Mouse (Mus musculus) neural tube, embryonic 12.5 days (tissue): ENCODE measurements around the gene Telo2. TPM values are rescaled to one million over a fixed set of nuclear protein-coding genes. Genes with fewer than 3 reads are reported as not detected.
"Not testable (repeated sequence)": the region's sequence is repeated elsewhere in the genome, so short reads cannot be mapped to it uniquely, and the experiment has no call there.

Experiments
- ATAC-seq: fragments of 200-750 bp; cut with Nextera tagmentation; 2 replicates; pipeline ENCODE4 v1.8.0; 2017; ENCODE audit warnings: low read depth, mild to moderate bottlenecking, moderate TSS enrichment, moderate library complexity; ENCODE audit not compliant: low FRiP score
- H3K27ac ChIP-seq: fragments of 300-500 bp; sonication (generic); 2 replicates; pipeline ENCODE4 v1.5.1; 2016
- H3K27me3 ChIP-seq: fragments of 300-500 bp; sonication (generic); replicated peaks from 2 replicates; pipeline ENCODE4 v1.6.1; 2016; ENCODE audit warnings: mild to moderate bottlenecking
- H3K36me3 ChIP-seq: fragments of 300-500 bp; sonication (generic); 2 replicates; pipeline ENCODE4 v1.6.1; 2016; ENCODE audit warnings: mild to moderate bottlenecking
- H3K4me1 ChIP-seq: fragments of 300-500 bp; sonication (generic); 2 replicates; pipeline ENCODE4 v1.6.1; 2016
- H3K4me2 ChIP-seq: fragments of 300-500 bp; sonication (generic); replicated peaks from 2 replicates; pipeline ENCODE4 v1.6.1; 2016; ENCODE audit warnings: mild to moderate bottlenecking
- H3K4me3 ChIP-seq: fragments of 300-500 bp; sonication (generic); 2 replicates; pipeline ENCODE4 v1.5.1; 2016
- H3K9ac ChIP-seq: fragments of 300-500 bp; sonication (generic); 2 replicates; pipeline ENCODE4 v1.6.1; 2016; ENCODE audit warnings: mild to moderate bottlenecking
- H3K9me3 ChIP-seq: fragments of 300-500 bp; sonication (generic); 2 replicates; pipeline ENCODE4 v1.6.1; 2016; ENCODE audit warnings: mild to moderate bottlenecking
- WGBS: fragments of 180-500 bp; shearing (Covaris S2); methylation state at CpG from one replicate; pipeline ENCODE4 v1.1.7; 2016; 5-methylcytosine and 5-hydroxymethylcytosine counted together
- polyA plus RNA-seq: library from polyadenylated mRNA; unstranded; fragments of >200 nt; fragmentation: Nextera tagmentation; extraction: Ambion mirVana; gene quantifications from 2 replicates; pipeline ENCODE4 v1.2.1, GENCODE M21; 2016

Telo2 gene
- 43.3 and 50.9 TPM in 2 replicates for polyA plus RNA-seq

DNA sequence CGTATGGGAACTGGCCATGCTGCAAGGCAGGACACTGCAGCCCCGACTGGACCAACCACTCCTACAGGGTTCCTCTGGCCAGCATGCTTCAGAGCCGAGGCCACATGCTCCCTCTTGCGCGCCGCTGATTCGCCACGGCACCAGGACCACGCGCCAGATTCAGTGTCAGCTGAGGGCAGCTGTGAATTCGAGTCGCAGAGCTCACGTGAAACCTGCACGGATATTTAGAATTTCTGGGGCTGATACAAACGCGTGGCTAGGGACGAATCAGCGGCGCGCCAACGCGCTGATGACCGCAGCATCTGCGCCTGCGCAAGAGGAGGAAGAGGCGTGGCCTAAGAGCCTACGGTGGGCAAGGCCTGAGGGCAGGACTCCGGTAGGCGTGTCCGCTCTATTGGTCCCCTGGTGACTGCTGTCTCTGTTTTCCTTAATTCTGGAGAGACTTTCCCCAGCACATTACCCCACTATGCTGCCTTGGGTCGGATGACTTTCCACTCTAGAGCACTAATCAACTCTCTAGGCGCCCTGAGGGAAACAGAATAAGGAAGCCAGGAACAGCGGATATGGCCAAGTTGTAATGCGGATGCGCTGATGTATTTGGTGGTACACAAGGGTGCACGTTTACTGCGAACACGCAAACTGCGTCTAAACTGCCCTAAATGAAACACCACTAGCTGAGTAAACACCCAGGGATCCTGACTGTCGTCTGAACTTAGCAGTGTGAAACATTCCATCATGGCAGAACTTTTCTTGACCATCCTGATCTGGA, at the start of gene Telo2:
Telo2 (minus strand) TSS at position 304 of the 769 bp plus-strand sequence.
- 5% methylated on average over 40 of the region's 40 CpGs for WGBS
- H3K27me3 ChIP-seq: no peaks in the 10 kb centered on the region
- peak within 1 kb of the TSS; percentile 78 for H3K9ac ChIP-seq
- H3K36me3 ChIP-seq: peaks cover 1% of the 10 kb centered on the region
- H3K4me1 ChIP-seq: peaks cover 21% of the 10 kb centered on the region
- peak; percentile 95 for ATAC-seq
- peak within 1 kb of the TSS; percentile 57 for H3K27ac ChIP-seq
- H3K4me3 ChIP-seq: peak within 1 kb of the TSS; percentile 62
- H3K9me3 ChIP-seq: no peaks in the 10 kb centered on the region
- peak within 1 kb of the TSS; percentile 99 for H3K4me2 ChIP-seq

DNA sequence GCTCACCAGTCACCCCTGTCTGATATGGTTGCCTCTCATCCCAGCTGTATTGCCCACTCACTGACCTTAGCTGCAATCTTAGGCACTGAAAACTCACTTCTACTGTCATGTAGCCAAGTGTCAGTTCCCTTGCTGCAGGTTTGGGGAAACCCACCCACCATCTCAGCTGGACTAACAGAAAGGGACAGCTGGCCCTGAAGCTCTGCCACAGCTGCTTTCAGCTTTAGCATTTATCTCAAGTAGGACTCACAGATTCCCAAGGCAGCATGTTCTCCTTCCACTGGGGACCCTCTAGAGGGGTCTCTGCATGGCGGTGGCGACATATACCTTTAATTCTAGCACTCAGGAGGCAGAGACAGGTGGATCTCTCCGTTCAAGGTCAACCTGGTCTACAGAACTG, 49.0 kb upstream of the Telo2 start:
- no peak overlapping the region for H3K27ac ChIP-seq
- H3K27me3 ChIP-seq: no peaks in the 10 kb centered on the region
- no peak overlapping the region for H3K9ac ChIP-seq
- no peak for ATAC-seq
- H3K4me2 ChIP-seq: no peak overlapping the region
- no peaks in the 10 kb centered on the region for H3K9me3 ChIP-seq
- 88% methylated on average over 3 of the region's 3 CpGs for WGBS
- no peak overlapping the region for H3K4me3 ChIP-seq
- H3K36me3 ChIP-seq: peaks cover 23% of the 10 kb centered on the region
- no peaks in the 10 kb centered on the region for H3K4me1 ChIP-seq

DNA sequence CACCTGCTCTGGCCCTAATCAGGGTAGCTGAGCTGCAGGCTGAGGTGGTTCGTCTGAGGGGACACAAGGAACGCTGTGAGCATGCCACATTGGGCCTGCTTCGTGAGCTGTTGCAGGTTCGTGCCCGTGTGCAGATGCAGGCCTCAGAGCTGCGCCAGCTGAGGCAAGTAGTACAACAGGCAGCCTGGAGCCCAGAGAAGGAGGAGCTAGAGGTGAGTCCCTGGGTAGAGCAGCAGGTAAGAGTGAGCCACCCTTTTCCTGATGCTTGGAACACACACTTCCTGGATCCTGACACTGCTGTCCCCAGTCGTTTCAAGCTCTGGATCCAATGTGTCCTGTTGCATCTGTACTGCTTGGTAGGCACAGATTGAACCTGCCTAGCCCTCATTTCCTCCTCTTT, 47.6 kb upstream of the Telo2 start:
- Histone ChIP-seq H3K4me2 (no peak overlapping the region), H3K27me3 (no peaks in the 10 kb centered on the region), H3K27ac (no peak overlapping the region), H3K4me3 (no peak overlapping the region), H3K4me1 (no peaks in the 10 kb centered on the region), H3K9me3 (no peaks in the 10 kb centered on the region), H3K9ac (no peak overlapping the region), H3K36me3 (peaks cover 33% of the 10 kb centered on the region)
- WGBS: 82% methylated on average over 7 of the region's 7 CpGs
- ATAC-seq: no peak

DNA sequence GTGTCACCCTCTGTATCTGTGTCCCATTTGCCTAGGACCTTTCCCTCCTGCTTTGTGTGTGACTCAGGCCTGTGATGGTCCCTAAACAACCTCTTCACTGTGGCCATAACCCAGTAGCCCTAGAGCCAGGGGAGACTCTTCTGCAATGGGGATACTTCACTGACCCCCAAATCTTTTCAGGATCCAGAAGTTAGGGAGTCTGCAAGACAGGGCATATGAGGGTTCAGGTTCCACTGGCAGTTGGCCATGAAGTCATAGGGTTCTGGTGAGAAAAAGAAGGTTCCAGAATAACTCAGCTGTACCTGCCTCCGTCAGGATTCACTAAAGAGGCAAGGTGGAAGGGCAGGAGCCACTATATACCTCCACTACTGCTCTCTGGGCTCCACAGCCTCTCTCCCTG, 46.4 kb upstream of the Telo2 start, which contains the start of gene Ccdc154:
Ccdc154 (plus strand) TSS at position 301 of the 400 bp plus-strand sequence.
- no peak within 1 kb of the TSS for H3K9ac ChIP-seq
- 82% methylated on average over 1 of the region's 1 CpGs for WGBS
- no peak within 1 kb of the TSS for H3K4me2 ChIP-seq
- H3K4me3 ChIP-seq: no peak within 1 kb of the TSS
- peaks cover 44% of the 10 kb centered on the region for H3K36me3 ChIP-seq
- ATAC-seq: no peak
- H3K4me1 ChIP-seq: no peaks in the 10 kb centered on the region
- no peaks in the 10 kb centered on the region for H3K27me3 ChIP-seq
- no peak within 1 kb of the TSS for H3K27ac ChIP-seq
- H3K9me3 ChIP-seq: no peaks in the 10 kb centered on the region

DNA sequence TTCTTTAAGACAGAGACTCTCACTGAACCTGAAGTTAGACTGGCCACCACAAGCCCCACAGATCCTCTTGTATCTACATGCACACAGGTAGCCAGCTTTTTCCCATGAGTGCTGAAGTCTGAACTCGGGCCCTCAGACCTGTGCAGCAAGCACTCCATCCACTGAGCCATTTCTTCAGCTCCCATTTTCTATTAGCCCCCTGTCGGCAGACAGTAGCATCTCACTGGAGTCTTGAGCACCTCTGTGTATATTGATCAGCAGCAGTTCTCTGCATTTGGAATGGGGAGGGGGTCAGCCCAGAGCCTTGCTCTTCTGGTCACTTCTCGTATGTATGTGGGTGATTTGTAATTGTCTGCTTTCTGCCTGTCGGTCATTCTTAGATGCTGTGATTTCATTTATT, 24.2 kb upstream of the Telo2 start:
- Histone ChIP-seq H3K4me2 (no peak overlapping the region), H3K27me3 (no peaks in the 10 kb centered on the region), H3K27ac (no peak overlapping the region), H3K9ac (no peak overlapping the region), H3K4me3 (no peak overlapping the region), H3K9me3 (no peaks in the 10 kb centered on the region), H3K36me3 (peaks cover 6% of the 10 kb centered on the region; the same call in 1 of the 2 replicates), H3K4me1 (0 out of 2 replicates have a peak, but pooled peaks cover 4% of the 10 kb centered on the region)
- 74% methylated on average over 4 of the region's 4 CpGs for WGBS
- no peak for ATAC-seq

DNA sequence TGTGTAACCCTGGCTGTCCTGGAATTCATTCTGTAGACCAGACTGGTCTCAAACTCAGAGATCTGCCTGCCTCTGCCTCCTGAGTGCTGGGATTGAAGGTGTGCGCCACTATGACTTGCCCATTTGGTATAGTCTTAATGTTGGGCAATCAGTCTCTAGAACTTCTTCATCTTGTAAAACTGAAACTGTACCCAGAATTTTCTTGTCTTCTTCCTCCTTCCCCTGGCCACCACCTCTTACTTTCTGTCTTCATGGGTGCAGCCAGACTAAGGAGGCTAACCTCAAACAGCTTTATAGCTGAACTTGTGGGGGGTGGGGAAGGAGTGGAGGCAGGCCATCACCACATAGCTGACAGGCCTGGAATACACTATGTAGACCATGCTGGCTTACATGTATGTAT, 23.0 kb upstream of the Telo2 start:
- no peak for ATAC-seq
- no peaks in the 10 kb centered on the region for H3K27me3 ChIP-seq
- peaks cover 13% of the 10 kb centered on the region for H3K4me1 ChIP-seq
- H3K4me3 ChIP-seq: no peak overlapping the region
- H3K36me3 ChIP-seq: no peaks in the 10 kb centered on the region; the same call in 1 of the 2 replicates
- H3K27ac ChIP-seq: no peak overlapping the region
- no peak overlapping the region for H3K9ac ChIP-seq
- no peaks in the 10 kb centered on the region for H3K9me3 ChIP-seq
- no peak overlapping the region for H3K4me2 ChIP-seq
- WGBS: 93% methylated on average over 1 of the region's 1 CpGs

DNA sequence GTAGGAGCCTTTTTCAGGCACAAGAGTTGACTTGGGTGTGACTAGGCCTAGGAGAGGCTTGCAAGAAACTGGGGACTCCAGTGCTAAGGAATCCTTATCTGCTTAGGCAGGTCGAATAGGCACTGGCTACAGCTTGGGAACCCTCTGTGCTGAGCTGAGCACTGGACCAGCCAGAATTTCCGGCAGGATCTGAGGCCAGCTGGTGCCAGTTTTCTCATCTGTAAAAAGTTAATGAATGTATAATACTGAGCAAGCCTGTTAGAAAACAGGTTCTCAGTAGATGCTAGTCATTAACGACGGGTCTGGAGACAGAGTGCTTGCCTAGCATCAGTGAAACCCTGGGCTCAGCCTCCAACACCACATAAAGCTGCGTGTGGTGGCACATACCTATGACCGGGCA, 19.9 kb upstream of the Telo2 start:
- Histone ChIP-seq H3K27ac (no peak overlapping the region), H3K4me2 (no peak overlapping the region), H3K9ac (no peak overlapping the region), H3K9me3 (no peaks in the 10 kb centered on the region), H3K4me1 (peaks cover 14% of the 10 kb centered on the region), H3K36me3 (no peaks in the 10 kb centered on the region; the same call in 1 of the 2 replicates), H3K4me3 (no peak overlapping the region), H3K27me3 (no peaks in the 10 kb centered on the region)
- no peak for ATAC-seq
- 91% methylated on average over 6 of the region's 6 CpGs for WGBS

DNA sequence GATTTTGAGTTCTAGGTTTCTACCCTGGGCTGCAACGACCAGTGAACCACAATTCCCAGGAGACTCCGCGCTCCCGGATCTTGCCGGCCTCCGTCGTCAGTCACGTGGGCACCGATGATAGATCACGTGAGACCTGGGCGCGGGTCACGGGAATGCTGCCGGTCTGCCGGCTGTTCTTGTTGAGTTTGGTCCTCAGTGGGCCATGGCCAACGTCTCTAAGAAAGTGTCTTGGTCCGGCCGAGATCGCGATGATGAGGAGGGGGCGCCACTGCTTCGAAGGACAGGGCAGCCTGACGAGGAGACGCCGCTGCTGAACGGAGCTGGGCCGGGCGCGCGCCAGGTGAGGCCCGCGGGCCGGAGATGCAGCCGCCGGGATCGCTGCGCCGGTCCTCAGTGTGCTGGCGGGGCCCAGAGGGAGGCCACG, 17.5 kb upstream of the Telo2 start, which contains the start of gene Clcn7:
Clcn7 (plus strand) TSS at position 117 of the 424 bp plus-strand sequence.
- Histone ChIP-seq H3K9me3 (no peaks in the 10 kb centered on the region), H3K36me3 (no peaks in the 10 kb centered on the region; the same call in 1 of the 2 replicates), H3K4me2 (peak within 1 kb of the TSS; percentile 80), H3K27me3 (no peaks in the 10 kb centered on the region), H3K4me3 (peak within 1 kb of the TSS; percentile 88), H3K27ac (no peak within 1 kb of the TSS), H3K4me1 (peaks cover 14% of the 10 kb centered on the region), H3K9ac (peak within 1 kb of the TSS; percentile 82)
- ATAC-seq: peak; percentile 84
- WGBS: under 1% methylated on average over 40 of the region's 40 CpGs

DNA sequence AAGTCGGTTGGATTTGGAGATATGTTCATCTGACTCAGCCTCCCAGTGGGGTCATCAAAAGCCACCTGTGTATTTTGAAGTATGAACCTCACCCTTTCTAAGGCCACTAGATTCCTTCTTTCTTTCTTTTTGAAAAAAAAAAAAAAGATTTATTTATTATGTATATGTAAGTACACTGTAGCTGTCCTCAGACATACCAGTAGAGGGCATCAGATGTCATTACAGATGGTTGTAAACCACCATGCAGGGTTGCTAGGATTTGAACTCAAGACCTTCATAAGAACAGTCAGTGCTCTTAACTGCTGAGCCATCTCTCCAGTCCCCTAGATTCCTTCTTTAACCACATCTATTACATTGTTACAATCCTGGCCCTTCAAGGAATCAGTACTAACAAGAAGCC, 14.3 kb upstream of the Telo2 start:
- no peak for ATAC-seq
- Histone ChIP-seq H3K36me3 (no peaks in the 10 kb centered on the region), H3K4me3 (no peak overlapping the region), H3K9ac (no peak overlapping the region), H3K27me3 (0 out of 2 replicates have a peak, but pooled peaks cover 3% of the 10 kb centered on the region), H3K27ac (no peak overlapping the region), H3K4me2 (no peak overlapping the region), H3K9me3 (no peaks in the 10 kb centered on the region), H3K4me1 (peaks cover 11% of the 10 kb centered on the region)
- 88% methylated on average over 1 of the region's 1 CpGs for WGBS

DNA sequence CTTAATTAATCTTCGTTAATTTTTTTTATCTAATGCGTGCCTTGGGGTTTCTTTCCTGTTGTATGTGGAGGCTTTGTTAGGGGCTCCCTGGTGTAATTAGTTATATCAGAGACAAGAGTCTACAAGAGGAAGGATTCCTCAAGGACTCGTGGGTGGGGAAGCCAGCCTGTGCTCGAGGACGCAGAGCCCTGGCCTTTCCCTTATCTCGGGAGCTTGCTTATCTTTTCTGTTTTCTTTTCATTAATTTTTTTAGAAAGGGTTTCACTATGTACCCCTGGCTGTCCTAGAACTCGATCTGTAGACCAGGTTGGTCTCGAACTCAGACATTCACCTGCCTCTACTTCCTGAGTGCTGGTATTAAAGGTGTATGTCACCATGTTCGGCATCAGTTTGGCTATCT, 11.9 kb upstream of the Telo2 start:
- H3K36me3 ChIP-seq: no peaks in the 10 kb centered on the region
- H3K27ac ChIP-seq: no peak overlapping the region
- H3K4me3 ChIP-seq: no peak overlapping the region
- H3K27me3 ChIP-seq: 0 out of 2 replicates have a peak, but pooled peaks cover 3% of the 10 kb centered on the region
- H3K9me3 ChIP-seq: no peaks in the 10 kb centered on the region
- ATAC-seq: no peak
- no peak overlapping the region for H3K9ac ChIP-seq
- 76% methylated on average over 9 of the region's 9 CpGs for WGBS
- no peak overlapping the region for H3K4me2 ChIP-seq
- no peaks in the 10 kb centered on the region for H3K4me1 ChIP-seq

DNA sequence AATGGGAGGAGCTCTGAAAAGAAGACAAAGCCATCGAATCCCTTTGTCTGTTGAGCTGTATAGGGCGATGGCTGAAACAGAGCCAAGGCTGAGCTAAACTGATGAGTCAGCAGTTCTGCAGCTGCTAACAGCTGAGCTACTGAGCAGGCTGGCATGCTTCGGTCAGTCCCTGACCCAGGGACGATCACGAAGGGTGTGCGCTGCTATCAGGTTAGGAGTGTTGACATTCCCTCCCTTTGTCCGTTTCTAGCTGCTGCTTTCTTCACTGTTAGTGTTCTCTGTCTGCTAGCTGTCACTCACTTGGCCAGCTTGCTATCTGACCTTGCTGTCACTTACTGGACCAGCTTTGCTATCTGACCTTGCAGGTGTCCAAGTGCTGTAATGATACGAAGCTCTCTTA, 11.3 kb upstream of the Telo2 start:
- H3K4me1 ChIP-seq: no peaks in the 10 kb centered on the region
- no peak for ATAC-seq
- H3K27ac ChIP-seq: no peak overlapping the region
- no peak overlapping the region for H3K4me3 ChIP-seq
- H3K36me3 ChIP-seq: no peaks in the 10 kb centered on the region
- H3K9me3 ChIP-seq: no peaks in the 10 kb centered on the region
- H3K27me3 ChIP-seq: 0 out of 2 replicates have a peak, but pooled peaks cover 3% of the 10 kb centered on the region
- no peak overlapping the region for H3K9ac ChIP-seq
- no peak overlapping the region for H3K4me2 ChIP-seq
- 63% methylated on average over 8 of the region's 8 CpGs for WGBS

DNA sequence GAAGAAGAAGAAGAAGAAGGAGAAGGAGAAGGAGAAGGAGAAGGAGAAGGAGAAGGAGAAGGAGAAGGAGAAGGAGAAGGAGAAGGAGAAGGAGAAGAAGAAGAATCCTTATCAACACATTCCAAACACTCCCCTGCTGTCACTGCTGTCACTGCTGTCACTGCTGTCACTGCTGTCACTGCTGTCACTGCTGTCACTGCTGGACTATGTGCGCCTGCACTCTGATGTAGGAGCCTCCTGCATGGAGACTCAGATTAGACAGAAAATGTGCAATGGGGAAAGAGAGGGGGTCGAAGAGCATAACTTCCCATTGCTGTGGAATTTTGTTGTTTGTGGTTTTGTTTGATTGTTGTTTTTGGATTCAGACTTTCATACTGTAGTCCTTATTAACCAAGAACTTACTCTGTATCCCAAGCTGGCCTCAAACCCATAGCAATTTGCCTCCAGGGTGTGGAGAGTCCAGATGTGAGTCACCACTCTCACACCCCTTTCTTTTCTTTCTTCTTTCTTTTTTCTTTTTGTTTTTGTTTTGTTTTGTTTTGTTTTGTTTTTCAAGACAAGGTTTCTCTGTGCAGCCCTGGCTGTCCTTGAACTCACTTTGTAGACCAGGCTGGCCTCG, 9.8 kb upstream of the Telo2 start:
- not testable (repeated sequence) for H3K4me2 ChIP-seq, H3K4me1 ChIP-seq
- 78% methylated on average over 3 of the region's 3 CpGs for WGBS

More for the DNA sequence above, 9.8 kb upstream of the Telo2 start:
- H3K4me3 ChIP-seq, ATAC-seq, H3K9me3 ChIP-seq, H3K9ac ChIP-seq, H3K27me3 ChIP-seq, H3K36me3 ChIP-seq, H3K27ac ChIP-seq: not testable (repeated sequence)
